Mouse (Mus musculus): ENCODE data around the gene Fabp2.
A peak's percentile ranks its signal among the peaks of the same experiment; 100 is the strongest.
"Not testable (repeated sequence)": the region's sequence is repeated elsewhere in the genome, so short reads cannot be mapped to it uniquely, and the experiment has no call there.

Fabp2 gene

GRCm38 (mm10) chr3:122919260-122919659 lies 24.4 kb downstream of the Fabp2 start, which contains the start of gene Gm10959:
Gene Gm10959 (minus strand): TSS chr3:122919360.
- no peak for ATAC-seq (ENCODE audit: insufficient number of reproducible peaks, low FRiP score, low TSS enrichment)

DNA sequence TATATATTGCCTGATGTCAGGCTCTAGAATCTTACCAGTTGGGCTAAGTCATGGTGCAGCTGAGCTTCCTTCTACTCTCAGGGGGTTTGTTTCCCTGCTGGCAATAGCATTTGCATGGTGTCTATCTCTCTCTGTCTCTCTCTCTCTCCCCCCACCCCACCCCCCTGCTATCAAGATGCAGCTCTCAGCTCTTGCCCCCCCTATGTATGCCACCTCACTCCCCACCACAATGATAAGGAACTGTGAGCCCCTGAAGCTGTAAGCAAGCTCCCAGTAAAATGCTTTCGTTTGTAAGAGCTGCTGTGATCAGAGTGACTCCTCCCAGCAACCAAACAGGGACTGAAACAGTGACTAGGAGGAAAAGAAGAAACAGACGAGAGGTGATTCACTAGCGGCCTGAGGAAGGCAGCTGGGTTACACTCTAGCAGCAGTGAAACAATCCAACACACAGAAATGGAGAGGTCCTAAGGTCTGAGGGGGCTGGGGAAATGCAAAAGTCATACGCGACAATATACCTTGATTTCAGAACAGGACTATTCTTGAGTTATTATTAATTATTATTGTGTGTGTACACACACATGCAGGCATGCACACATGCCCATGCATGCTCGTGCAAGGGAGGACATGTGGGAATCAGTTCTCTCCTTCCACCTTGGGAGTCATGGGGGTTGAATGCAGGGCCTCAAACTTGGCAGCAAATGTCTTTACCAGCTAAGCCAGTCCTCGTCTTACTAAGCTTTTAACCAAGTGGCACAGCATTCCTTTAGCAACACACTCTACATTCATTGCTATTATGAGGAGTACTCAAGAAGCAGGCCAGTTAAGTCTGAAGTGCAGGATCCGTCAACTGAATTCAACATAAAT lies 25.9 kb downstream of the Fabp2 start:
- ATAC-seq (ENCODE audit: insufficient number of reproducible peaks, low FRiP score, low TSS enrichment) = no peak

DNA sequence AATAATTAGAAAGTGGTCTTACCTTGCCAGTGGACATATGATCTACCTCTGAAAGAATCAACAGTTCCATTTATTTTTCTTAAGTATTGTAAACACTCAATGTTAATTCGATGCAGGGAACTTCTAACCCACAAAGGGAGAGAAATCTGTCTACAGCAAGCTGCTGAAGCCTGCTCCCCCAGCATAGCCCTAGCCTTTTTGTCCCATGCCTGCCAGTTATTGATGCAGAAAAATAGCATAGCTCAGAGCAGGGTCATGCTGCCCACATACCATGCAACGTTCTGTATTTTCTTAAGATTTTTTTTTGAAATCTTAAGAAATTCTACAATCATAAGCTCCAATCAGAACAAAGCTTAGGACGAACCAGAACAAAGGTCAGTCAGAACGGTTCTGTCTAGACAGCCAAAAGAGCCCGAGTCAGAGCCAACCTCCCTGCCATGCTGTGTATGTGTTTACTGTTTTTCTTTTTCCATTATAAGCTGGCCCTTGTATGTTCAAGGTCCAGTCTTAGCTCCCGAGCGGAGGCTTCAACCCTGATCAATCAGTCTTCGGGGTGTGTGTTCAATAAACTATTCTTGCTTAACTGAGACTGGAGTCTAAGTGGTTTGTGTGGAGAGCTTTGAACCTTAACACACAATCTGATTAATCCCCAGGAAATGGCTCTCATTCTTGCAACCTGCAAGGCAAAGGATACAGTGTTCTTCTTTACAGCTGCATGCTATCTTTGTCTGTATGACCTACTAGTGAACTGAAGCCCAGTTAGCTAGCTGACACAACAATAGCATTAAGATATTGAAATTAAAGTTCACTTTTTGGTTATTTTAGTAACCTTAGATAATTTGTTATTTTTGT lies 27.0 kb downstream of the Fabp2 start:
- no peak for ATAC-seq (ENCODE audit: insufficient number of reproducible peaks, low FRiP score, low TSS enrichment)

GRCm38 (mm10) chr3:122923147-122923546 lies 28.3 kb downstream of the Fabp2 start:
- ATAC-seq (ENCODE audit: insufficient number of reproducible peaks, low FRiP score, low TSS enrichment) = no peak

DNA sequence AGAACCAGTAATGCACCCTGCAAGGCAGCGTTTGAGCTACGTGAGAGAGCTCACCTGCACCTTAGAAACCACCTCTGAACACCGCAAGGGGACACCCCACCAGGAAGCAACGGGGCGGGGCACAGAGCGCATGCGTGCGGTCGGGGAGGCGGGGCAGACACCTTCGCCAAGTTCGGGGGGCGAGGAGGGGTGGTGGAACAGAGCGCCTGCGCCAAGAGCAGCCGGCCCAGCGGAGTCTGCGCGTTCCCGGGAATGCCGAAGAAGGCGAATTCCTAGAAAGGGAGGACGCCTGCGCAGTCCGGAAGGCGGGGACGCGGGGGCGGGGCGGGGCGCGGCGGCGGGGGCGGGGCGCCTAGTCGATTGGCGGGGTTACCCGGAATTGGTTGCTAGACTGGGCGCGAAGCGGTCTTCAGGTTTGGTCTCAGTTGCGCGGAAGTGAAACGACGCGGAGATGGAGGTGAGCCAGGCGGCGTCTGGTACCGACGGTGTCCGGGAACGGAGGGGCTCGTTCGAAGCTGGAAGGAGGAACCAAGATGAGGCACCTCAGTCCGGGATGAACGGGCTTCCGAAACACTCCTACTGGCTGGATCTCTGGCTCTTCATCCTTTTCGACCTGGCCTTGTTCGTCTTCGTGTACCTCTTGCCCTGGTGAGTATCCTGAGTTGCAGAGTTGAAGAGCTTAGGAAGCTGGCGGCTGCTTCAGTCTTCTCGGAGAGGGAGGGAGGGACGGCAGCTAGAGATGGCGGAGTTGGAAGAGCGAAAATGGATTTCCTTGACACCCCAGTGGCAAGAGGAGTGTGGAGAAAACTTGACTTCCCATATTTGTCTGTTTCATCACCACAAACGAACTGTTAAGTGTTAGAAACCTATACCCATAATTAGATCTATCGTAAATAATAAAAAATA lies 29.4 kb downstream of the Fabp2 start, which contains the start of gene 1810037I17Rik:
Gene 1810037I17Rik (plus strand): TSS at position 195 of the 906 bp plus-strand sequence.
- peak; percentile 94 for ATAC-seq (ENCODE audit: insufficient number of reproducible peaks, low FRiP score, low TSS enrichment)

DNA sequence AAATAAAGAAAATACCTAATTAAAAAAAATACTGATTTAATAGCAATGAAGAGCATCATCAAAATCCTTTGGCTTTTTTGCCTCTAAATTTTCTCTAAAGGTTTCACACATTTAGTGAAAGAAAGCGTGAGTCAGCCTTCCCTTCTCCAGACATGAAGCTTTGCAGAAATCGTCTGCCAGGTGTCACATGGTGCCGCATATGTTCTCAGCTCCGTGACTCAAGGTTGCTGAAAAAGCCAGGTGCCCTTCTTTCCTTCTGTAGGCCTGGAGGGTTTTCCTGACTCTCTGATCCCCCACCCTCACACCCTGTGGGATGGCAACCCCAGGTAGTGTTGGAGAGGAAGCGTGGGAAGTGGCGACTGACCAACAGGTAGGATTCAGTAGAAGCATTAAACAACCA lies 34.9 kb downstream of the Fabp2 start:
- peak; percentile 80 for ATAC-seq (ENCODE audit: insufficient number of reproducible peaks, low FRiP score, low TSS enrichment)

DNA sequence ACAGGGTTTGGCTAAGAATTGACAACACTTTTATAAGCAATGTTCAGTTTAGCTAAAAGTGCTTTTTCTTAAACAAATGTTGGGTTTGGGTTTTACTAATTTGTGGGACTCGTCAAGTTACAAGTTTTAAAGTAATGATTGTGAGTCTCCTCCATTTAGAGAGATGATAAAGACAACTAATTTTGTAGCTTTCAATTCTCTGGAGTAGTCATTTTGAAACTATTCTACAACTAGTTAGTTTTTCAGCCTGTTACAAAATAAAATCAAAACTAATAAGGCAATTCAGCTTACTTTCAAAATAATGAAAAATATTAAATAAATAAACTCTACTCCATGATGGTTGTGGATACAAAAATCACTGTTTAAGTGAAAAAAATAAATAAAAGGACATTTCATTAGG lies 37.6 kb downstream of the Fabp2 start:
- no peak for ATAC-seq (ENCODE audit: insufficient number of reproducible peaks, low FRiP score, low TSS enrichment)

DNA sequence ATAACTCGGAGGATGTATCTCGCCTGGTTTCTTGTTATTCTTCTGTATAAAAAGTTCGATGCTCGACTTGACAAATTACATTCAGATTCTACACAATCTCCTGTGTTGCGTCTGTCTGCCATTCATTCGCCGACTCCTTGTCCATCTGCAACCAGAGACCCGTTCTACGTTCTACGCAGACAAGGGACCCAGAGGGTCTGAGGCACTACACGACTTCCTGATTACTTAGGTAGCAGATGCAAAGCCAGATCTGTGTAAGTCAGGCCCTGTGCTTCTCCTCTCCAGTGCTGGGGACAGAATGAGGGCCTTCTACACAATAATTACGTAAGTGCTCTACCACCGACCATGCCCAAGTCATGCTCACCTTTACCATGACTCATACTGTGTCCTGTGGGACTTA lies 42.3 kb downstream of the Fabp2 start:
- ATAC-seq (ENCODE audit: insufficient number of reproducible peaks, low FRiP score, low TSS enrichment) = not testable (repeated sequence)

GRCm38 (mm10) chr3:122939215-122939614 lies 44.3 kb downstream of the Fabp2 start:
- no peak for ATAC-seq (ENCODE audit: insufficient number of reproducible peaks, low FRiP score, low TSS enrichment)

- ATAC-seq (ENCODE audit: insufficient number of reproducible peaks, low FRiP score, low TSS enrichment) = no peak
Observed at GRCm38 (mm10) chr3:122943387-122943890, 48.6 kb downstream of the Fabp2 start.

Data from cerebellum, adult (tissue).